ENCODE assay signal across 25 mouse cellular contexts in the genomic region with DNA sequence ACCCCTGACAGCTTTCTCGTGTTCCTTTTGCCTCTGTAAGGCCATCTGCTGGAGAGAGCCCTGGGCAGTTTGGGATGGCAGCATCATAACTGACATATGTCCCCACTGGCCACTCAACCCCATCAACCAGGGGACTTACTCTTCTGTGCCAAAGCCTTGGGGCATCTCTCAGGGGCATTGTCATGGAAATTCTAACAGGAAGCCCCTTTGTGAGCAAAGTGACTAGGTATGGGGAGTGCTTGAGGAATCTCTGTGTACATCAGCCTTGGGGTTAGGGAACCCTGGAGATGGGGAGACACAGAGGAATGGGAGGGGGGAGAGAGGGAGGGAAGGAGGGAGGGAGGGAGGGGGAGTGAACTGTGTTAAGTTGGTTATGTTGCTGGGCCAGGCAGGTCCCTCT.
DNase-seq lines count a peak whose midpoint lies in the region; ATAC-seq and TF ChIP-seq lines count a peak whose summit lies in the region.
"Had no signal": no experiment of that assay in that cellular context is flagged by ENCODE, and none has a peak within 500 bp of the region (broad histone marks: within the 10 kb centered on the region; RNA-seq: fewer than 3 reads in every experiment).

No protein-coding gene starts in this region.

- no peaks in the 10 kb centered on the region for H3K9me3 ChIP-seq in hindbrain, embryonic 10.5 days
- no peaks in the 10 kb centered on the region for H3K9me3 ChIP-seq in hindbrain, postnatal 0 days (ENCODE audit: low read length)
- H3K9me3 ChIP-seq in midbrain, embryonic 10.5 days (replicated peaks), result no peaks in the 10 kb centered on the region
- no peaks in the 10 kb centered on the region for H3K9me3 ChIP-seq in midbrain, embryonic 11.5 days (ENCODE audit: control insufficient read depth, low read length)
- H3K9me3 ChIP-seq: embryonic facial prominence, embryonic 10.5 days; embryonic facial prominence, embryonic 12.5 days; forebrain, embryonic 12.5 days; G1E had no signal

- DNase-seq in hindbrain, embryonic 10.5 days (ENCODE audit: low spot score), result no peak
- no peak for DNase-seq in hindbrain, postnatal 0 days (ENCODE audit: low spot score)
- no peak for DNase-seq in midbrain, embryonic 10.5 days (ENCODE audit: low spot score)
- DNase-seq in midbrain, embryonic 11.5 days (ENCODE audit: low spot score, missing footprints), result no peak
- DNase-seq in R1 (ENCODE audit: low read depth, low spot score), result peak; percentile 56
- no peak for DNase-seq in right cerebral cortex, adult 2 months (ENCODE audit: low spot score in 2 of 2)
- no peak for DNase-seq in lung, postnatal 14 days
- DNase-seq: adrenal gland, adult 8-10 months; adrenal gland, postnatal 14 days; adrenal gland, postnatal 36 days; B cell, adult 2 months; cerebellum, adult 11-12 months; cerebellum, adult 2 months; cerebellum, adult 9-10 months; cerebellum, postnatal 10 days; cerebellum, postnatal 25 days had no signal

- peaks cover 5% of the 10 kb centered on the region; the same call in 1 of the 2 replicates for H3K27me3 ChIP-seq in hindbrain, embryonic 10.5 days (ENCODE audit: insufficient read depth, poor library complexity, severe bottlenecking)
- no peaks in the 10 kb centered on the region for H3K27me3 ChIP-seq in hindbrain, postnatal 0 days (ENCODE audit: insufficient read depth, low read length)
- H3K27me3 ChIP-seq in midbrain, embryonic 10.5 days (ENCODE audit: low read depth, poor library complexity, severe bottlenecking), result peaks cover 13% of the 10 kb centered on the region; the same call in 1 of the 2 replicates
- H3K27me3 ChIP-seq in midbrain, embryonic 11.5 days (ENCODE audit: control insufficient read depth, insufficient read depth, low read length), result no peaks in the 10 kb centered on the region
- H3K27me3 ChIP-seq: embryonic facial prominence, embryonic 12.5 days; Patski had no signal

- no peaks in the 10 kb centered on the region for H3K36me3 ChIP-seq in hindbrain, embryonic 10.5 days
- H3K36me3 ChIP-seq in hindbrain, postnatal 0 days (ENCODE audit: insufficient read depth, low read length), result no peaks in the 10 kb centered on the region
- no peaks in the 10 kb centered on the region for H3K36me3 ChIP-seq in midbrain, embryonic 10.5 days
- no peaks in the 10 kb centered on the region for H3K36me3 ChIP-seq in midbrain, embryonic 11.5 days (ENCODE audit: control insufficient read depth, insufficient read depth, low read length)
- H3K36me3 ChIP-seq: embryonic facial prominence, embryonic 10.5 days; embryonic facial prominence, embryonic 12.5 days; forebrain, embryonic 12.5 days; G1E had no signal

- no peak for ATAC-seq in hindbrain, postnatal 0 days
- no peak for ATAC-seq in midbrain, embryonic 11.5 days (ENCODE audit: low FRiP score)
- ATAC-seq: activated CD4-positive, CD25-positive, alpha-beta regulatory T cell, adult 4 months; CD4-positive, CD25-positive, alpha-beta regulatory T cell, adult 4 months; forebrain, embryonic 14.5 days; forebrain, embryonic 16.5 days; Patski had no signal

- H3K4me3 ChIP-seq in hindbrain, embryonic 10.5 days, result no peak overlapping the region
- H3K4me3 ChIP-seq in hindbrain, postnatal 0 days (ENCODE audit: low read length), result no peak overlapping the region
- H3K4me3 ChIP-seq in midbrain, embryonic 10.5 days, result no peak overlapping the region
- H3K4me3 ChIP-seq in midbrain, embryonic 11.5 days (ENCODE audit: low read depth, low read length), result no peak overlapping the region
- H3K4me3 ChIP-seq: embryonic facial prominence, embryonic 10.5 days; embryonic facial prominence, embryonic 12.5 days; forebrain, embryonic 12.5 days had no signal

- WGBS in hindbrain, embryonic 10.5 days, result 41% methylated on average over 1 of the region's 1 CpGs
- WGBS in hindbrain, postnatal 0 days, result 64% methylated on average over 1 of the region's 1 CpGs
- WGBS in midbrain, embryonic 10.5 days, result 46% methylated on average over 1 of the region's 1 CpGs
- WGBS in midbrain, embryonic 11.5 days, result 65% methylated on average over 1 of the region's 1 CpGs

- no peak overlapping the region for H3K4me2 ChIP-seq in hindbrain, postnatal 0 days (ENCODE audit: low read depth, low read length)
- no peak overlapping the region for H3K4me2 ChIP-seq in midbrain, embryonic 11.5 days
- H3K4me2 ChIP-seq: embryonic facial prominence, embryonic 12.5 days; forebrain, embryonic 12.5 days had no signal

- H3K27ac ChIP-seq in hindbrain, embryonic 10.5 days, result peak overlapping the region; percentile 46; the same call in 1 of the 2 replicates
- H3K27ac ChIP-seq in hindbrain, postnatal 0 days, result no peak overlapping the region
- H3K27ac ChIP-seq in midbrain, embryonic 10.5 days (replicated peaks), result 0 out of 2 replicates have a peak overlapping the region, but pooled peaks have one; percentile 17
- H3K27ac ChIP-seq in midbrain, embryonic 11.5 days (ENCODE audit: low read depth, low read length), result no peak overlapping the region
- H3K27ac ChIP-seq: embryonic facial prominence, embryonic 10.5 days; embryonic facial prominence, embryonic 12.5 days; forebrain, embryonic 12.5 days had no signal

- H3K4me1 ChIP-seq in hindbrain, embryonic 10.5 days (replicated peaks), result peaks cover 7% of the 10 kb centered on the region
- 0 out of 2 replicates have a peak, but pooled peaks cover 5% of the 10 kb centered on the region for H3K4me1 ChIP-seq in hindbrain, postnatal 0 days (ENCODE audit: insufficient read depth, low read length)
- peaks cover 18% of the 10 kb centered on the region for H3K4me1 ChIP-seq in midbrain, embryonic 10.5 days
- no peaks in the 10 kb centered on the region for H3K4me1 ChIP-seq in midbrain, embryonic 11.5 days (ENCODE audit: control insufficient read depth, insufficient read depth, low read length)
- H3K4me1 ChIP-seq: embryonic facial prominence, embryonic 10.5 days; embryonic facial prominence, embryonic 12.5 days; forebrain, embryonic 12.5 days had no signal

- TF ChIP-seq CTCF in hindbrain, postnatal 0 days (IDR thresholded peaks at IDR 0.05; ENCODE audit: low read depth), result no peak

- H3K9ac ChIP-seq in hindbrain, postnatal 0 days (replicated peaks; ENCODE audit: low read length), result no peak overlapping the region
- H3K9ac ChIP-seq in midbrain, embryonic 11.5 days (ENCODE audit: low read length), result no peak overlapping the region
- H3K9ac ChIP-seq: embryonic facial prominence, embryonic 12.5 days; forebrain, embryonic 12.5 days had no signal

Comparison
In these comparisons a context has a peak if more than half of its experiments do, and no peak if none do; other contexts are left out.
1. H3K27ac ChIP-seq: peak in hindbrain, embryonic 10.5 days (single experiment) and midbrain, embryonic 10.5 days (single experiment); none in hindbrain, postnatal 0 days (single experiment) and midbrain, embryonic 11.5 days (single experiment).